Mouse (Mus musculus) brown adipose tissue, adult 24 weeks (tissue): Measurements from ENCODE around the gene Mboat2. TPM values are rescaled to one million over a fixed set of nuclear protein-coding genes. Genes with fewer than 3 reads are reported as not detected.

Experiments used
- H3K27ac ChIP-seq: fragments of 200-500 bp; replicated peaks from 2 replicates; pipeline ENCODE4 v1.5.1; 2012; ENCODE audit warnings: low read depth, mild to moderate bottlenecking, low read length
- H3K4me1 ChIP-seq: fragments of 200-500 bp; 2 replicates; pipeline ENCODE4 v1.6.1; 2012; ENCODE audit warnings: low read length, mixed read lengths; ENCODE audit not compliant: control insufficient read depth, insufficient read depth, insufficient read length
- H3K4me3 ChIP-seq: fragments of 200-500 bp; 2 replicates; pipeline ENCODE4 v1.5.1; 2012; ENCODE audit warnings: low read depth, mild to moderate bottlenecking, low read length, moderate library complexity; ENCODE audit not compliant: insufficient read depth
- polyA plus RNA-seq: library from polyadenylated mRNA; stranded (reverse); fragments of >200 nt; gene quantifications from 2 replicates; pipeline ENCODE4 v1.2.4, GENCODE M21; 2012; ENCODE audit not compliant: missing spikeins, insufficient read depth, insufficient read length

The Mboat2 gene
- polyA plus RNA-seq, 1 experiment, result not detected

- no peak overlapping the region for H3K4me3 ChIP-seq
- 0 out of 2 replicates have a peak, but pooled peaks cover 2% of the 10 kb centered on the region for H3K4me1 ChIP-seq
- no peak overlapping the region for H3K27ac ChIP-seq
These were observed 77.2 kb downstream of the Mboat2 start for GRCm38 (mm10) chr12:24907894-24908293.

GRCm38 (mm10) chr12:24909679-24910078 lies 79.0 kb downstream of the Mboat2 start:
- Histone ChIP-seq H3K4me1 (0 out of 2 replicates have a peak, but pooled peaks cover 2% of the 10 kb centered on the region), H3K27ac (no peak overlapping the region)

DNA sequence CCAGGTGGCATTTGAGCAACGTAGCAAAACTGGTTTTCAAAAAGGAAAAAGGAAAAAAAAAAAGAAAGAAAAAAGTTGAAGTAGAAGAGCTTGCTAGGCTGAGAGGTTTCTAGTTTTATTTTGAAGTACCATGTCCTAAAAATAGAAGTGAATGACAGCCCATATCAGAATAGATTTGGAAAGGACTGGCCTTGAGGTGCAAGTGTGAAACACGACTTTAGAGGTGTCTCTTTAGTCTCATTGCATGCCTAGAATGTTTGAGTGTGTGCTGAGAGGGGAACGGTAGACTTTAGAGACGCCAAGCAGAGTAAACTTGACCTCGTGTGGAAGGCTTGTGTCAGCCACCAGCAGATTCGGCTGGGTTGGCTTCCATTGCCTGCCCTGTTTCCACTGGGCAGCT lies 81.5 kb downstream of the Mboat2 start:
- H3K27ac ChIP-seq, result no peak overlapping the region
- no peaks in the 10 kb centered on the region for H3K4me1 ChIP-seq
- no peak overlapping the region for H3K4me3 ChIP-seq

More at GRCm38 (mm10) chr12:24909679-24910078, 79.0 kb downstream of the Mboat2 start:
- no peak overlapping the region for H3K4me3 ChIP-seq

DNA sequence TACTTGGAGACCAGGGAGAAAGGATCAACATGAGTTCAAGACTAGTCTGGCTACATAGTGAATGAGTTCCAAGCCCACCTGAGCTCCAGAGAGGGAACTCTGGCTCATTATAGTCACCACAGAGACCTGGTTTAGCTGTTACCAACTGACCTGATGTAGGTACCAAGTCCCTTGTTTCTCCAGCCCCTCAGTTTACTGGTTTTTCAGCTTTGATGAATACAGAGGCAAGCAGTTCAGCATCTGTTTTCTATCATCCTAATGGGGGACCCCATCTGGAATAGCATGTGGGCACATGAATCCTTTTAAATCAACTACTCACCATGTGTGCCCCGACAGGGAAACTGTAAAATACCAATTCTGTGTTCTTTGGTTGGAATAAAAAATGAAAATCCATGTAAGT lies 82.2 kb downstream of the Mboat2 start:
- H3K4me3 ChIP-seq, result no peak overlapping the region
- H3K27ac ChIP-seq, result no peak overlapping the region
- no peaks in the 10 kb centered on the region for H3K4me1 ChIP-seq

- no peak overlapping the region for H3K27ac ChIP-seq
- peaks cover 3% of the 10 kb centered on the region; the same call in 1 of the 2 replicates for H3K4me1 ChIP-seq
- H3K4me3 ChIP-seq, result no peak overlapping the region
These were observed 88.0 kb downstream of the Mboat2 start for GRCm38 (mm10) chr12:24918575-24919262.

DNA sequence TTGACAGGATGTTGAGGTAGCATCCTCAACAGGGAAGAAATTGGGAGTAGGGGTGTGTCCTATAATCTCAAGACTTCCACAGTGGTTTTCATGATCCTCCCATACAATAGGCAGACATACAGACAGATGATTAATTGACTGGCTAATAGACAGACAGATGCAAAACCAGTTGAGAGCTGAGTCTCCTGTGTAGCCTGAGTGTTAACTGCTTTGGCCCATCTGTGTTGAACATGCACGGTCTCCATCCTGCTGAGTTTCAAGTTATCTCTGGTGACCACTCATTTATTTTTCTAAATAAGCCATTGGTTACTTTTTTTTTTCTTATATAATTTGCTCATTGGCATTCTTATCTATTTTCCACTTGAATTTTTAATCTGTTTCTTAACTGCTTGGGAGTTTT lies 90.2 kb downstream of the Mboat2 start:
- Histone ChIP-seq H3K27ac (no peak overlapping the region), H3K4me3 (no peak overlapping the region)

GRCm38 (mm10) chr12:24924003-24924402 lies 93.3 kb downstream of the Mboat2 start:
- H3K4me1 ChIP-seq, result peaks cover 5% of the 10 kb centered on the region
- no peak overlapping the region for H3K27ac ChIP-seq
- no peak overlapping the region for H3K4me3 ChIP-seq

More for the DNA sequence above, 90.2 kb downstream of the Mboat2 start:
- H3K4me1 ChIP-seq, result peaks cover 5% of the 10 kb centered on the region

- Histone ChIP-seq H3K27ac (no peak overlapping the region), H3K4me1 (peaks cover 5% of the 10 kb centered on the region)
These were observed 94.6 kb downstream of the Mboat2 start for GRCm38 (mm10) chr12:24925276-24925675.

DNA sequence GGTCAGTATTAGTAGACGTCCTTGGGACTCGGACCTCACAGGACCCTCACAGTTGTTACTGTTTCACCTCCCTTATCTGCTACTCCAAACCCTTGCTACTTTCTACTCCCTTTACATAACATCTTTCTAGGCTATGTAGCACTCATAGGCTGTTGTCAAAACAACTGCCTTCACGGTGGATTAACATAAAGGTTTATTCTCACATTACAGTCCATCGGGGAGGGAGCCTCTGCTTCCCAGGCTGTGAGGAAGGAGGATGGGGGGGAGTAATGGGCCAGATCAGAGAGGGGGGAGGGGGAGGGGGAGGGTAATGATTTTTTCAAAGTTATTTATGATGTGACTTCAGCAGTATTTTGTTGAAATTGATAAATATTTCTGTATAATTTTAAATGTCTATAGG lies 95.0 kb downstream of the Mboat2 start:
- H3K4me3 ChIP-seq, result no peak overlapping the region
- H3K4me1 ChIP-seq, result peaks cover 5% of the 10 kb centered on the region
- no peak overlapping the region for H3K27ac ChIP-seq

More at GRCm38 (mm10) chr12:24925276-24925675, 94.6 kb downstream of the Mboat2 start:
- no peak overlapping the region for H3K4me3 ChIP-seq

- Histone ChIP-seq H3K4me3 (no peak overlapping the region), H3K27ac (no peak overlapping the region), H3K4me1 (peaks cover 5% of the 10 kb centered on the region)
These were observed 97.5 kb downstream of the Mboat2 start for GRCm38 (mm10) chr12:24928051-24928748.

- Histone ChIP-seq H3K4me3 (no peak overlapping the region), H3K4me1 (peaks cover 2% of the 10 kb centered on the region), H3K27ac (no peak overlapping the region)
These were observed 98.4 kb downstream of the Mboat2 start for GRCm38 (mm10) chr12:24929043-24929442.

- Histone ChIP-seq H3K27ac (no peak overlapping the region), H3K4me3 (no peak overlapping the region), H3K4me1 (no peaks in the 10 kb centered on the region)
These were observed 100.1 kb downstream of the Mboat2 start for GRCm38 (mm10) chr12:24930760-24931159.

DNA sequence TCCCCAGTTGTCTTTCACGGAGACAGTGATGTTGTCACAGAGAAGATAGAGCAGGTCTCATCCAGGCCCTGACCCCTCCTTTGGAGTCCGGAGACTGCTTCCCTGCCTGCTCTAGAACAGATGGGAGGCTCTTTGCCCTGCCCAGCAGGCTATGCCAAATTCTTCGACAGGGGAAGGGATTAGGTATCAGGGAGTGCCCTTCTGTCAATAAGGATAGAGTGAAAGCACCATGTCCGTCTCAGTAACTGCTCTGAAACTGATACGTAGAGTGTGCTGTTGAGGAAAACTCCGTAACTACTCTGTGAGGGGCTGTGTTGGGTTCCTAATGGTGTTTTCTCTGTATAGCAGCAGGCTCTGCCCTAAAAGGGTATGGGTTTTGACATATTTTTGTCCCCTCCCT lies 101.4 kb downstream of the Mboat2 start:
- Histone ChIP-seq H3K4me3 (no peak overlapping the region), H3K27ac (no peak overlapping the region)

GRCm38 (mm10) chr12:24933206-24933775 lies 102.6 kb downstream of the Mboat2 start:
- H3K27ac ChIP-seq, result no peak overlapping the region
- H3K4me1 ChIP-seq, result no peaks in the 10 kb centered on the region
- no peak overlapping the region for H3K4me3 ChIP-seq

More for the DNA sequence above, 101.4 kb downstream of the Mboat2 start:
- no peaks in the 10 kb centered on the region for H3K4me1 ChIP-seq

DNA sequence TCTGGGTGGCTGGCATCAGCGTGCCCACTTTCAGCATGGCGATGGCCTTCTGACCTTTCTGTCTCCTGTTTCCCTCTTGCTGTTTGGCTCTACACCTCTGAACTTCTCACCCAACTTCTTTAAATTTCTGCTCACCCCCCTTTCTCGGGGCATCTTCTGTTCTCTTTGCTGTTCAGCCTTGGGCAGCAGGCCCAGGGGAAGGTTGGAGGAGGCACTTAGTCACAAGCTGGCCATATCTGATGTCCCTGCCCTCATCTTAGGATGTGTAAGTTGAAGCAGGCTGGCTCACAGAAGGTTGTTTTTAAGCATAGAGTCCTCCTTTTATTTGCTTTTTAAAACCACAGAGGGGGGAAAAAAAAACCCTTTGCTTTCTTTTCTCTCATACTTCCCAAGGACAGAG lies 103.3 kb downstream of the Mboat2 start:
- H3K4me1 ChIP-seq, result no peaks in the 10 kb centered on the region
- no peak overlapping the region for H3K27ac ChIP-seq
- no peak overlapping the region for H3K4me3 ChIP-seq
